Mouse (Mus musculus): ENCODE data around the gene Gpm6a. TPM values are rescaled to one million over a fixed set of nuclear protein-coding genes. Genes with fewer than 3 reads are reported as not detected.

Gpm6a gene
- polyA plus RNA-seq, 1 experiment from 2014 or later: 207 TPM

DNA sequence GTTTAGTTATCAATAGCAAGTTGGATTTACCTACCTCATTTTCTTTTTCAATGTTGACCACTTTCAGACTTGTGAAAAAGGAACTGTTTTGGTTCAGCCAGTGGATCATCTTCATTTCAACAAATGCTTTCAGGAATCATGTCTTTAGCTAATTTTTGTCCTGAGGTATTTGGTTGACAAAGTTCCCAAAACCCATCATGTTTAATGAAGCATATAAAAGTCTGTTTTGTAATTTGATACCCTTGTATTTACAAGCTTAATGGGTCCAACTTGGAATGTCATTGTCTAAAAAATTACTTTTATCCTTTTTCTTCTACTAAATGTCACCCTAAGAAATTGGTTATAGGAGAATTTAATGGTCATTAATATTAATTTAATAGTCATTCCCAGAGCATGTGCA, 6.9 kb downstream of the Gpm6a start:
- no peak overlapping the region for H3K4me2 ChIP-seq
- no peak overlapping the region for H3K4me3 ChIP-seq (replicated peaks)
- no peak for ATAC-seq (ENCODE audit: low FRiP score)
- H3K27me3 ChIP-seq: no peaks in the 10 kb centered on the region
- H3K4me1 ChIP-seq: peaks cover 2% of the 10 kb centered on the region; the same call in 1 of the 2 replicates
- no peaks in the 10 kb centered on the region for H3K9me3 ChIP-seq
- H3K27ac ChIP-seq: no peak overlapping the region
- no peak overlapping the region for H3K9ac ChIP-seq
- H3K36me3 ChIP-seq (replicated peaks): no peaks in the 10 kb centered on the region

GRCm38 (mm10) chr8:54975020-54975419, 20.4 kb downstream of the Gpm6a start:
- peak; percentile 43; the same call in 1 of the 2 replicates for ATAC-seq (ENCODE audit: low FRiP score)
- 0 out of 2 replicates have a peak, but pooled peaks cover 2% of the 10 kb centered on the region for H3K27me3 ChIP-seq
- no peak overlapping the region for H3K4me3 ChIP-seq (replicated peaks)
- H3K9me3 ChIP-seq: no peaks in the 10 kb centered on the region
- 13% methylated on average over 1 of the region's 1 CpGs for WGBS
- peaks cover 4% of the 10 kb centered on the region; the same call in 1 of the 2 replicates for H3K4me1 ChIP-seq
- H3K4me2 ChIP-seq: no peak overlapping the region
- H3K36me3 ChIP-seq (replicated peaks): no peaks in the 10 kb centered on the region
- no peak overlapping the region for H3K27ac ChIP-seq
- H3K9ac ChIP-seq: no peak overlapping the region

- no peaks in the 10 kb centered on the region for H3K36me3 ChIP-seq (replicated peaks)
- ATAC-seq (ENCODE audit: low FRiP score): peak; percentile 91
- WGBS: 5% methylated on average over 2 of the region's 2 CpGs
- no peaks in the 10 kb centered on the region for H3K9me3 ChIP-seq
- no peak overlapping the region for H3K27ac ChIP-seq
- H3K4me1 ChIP-seq: peaks cover 4% of the 10 kb centered on the region; the same call in 1 of the 2 replicates
- H3K4me3 ChIP-seq (replicated peaks): no peak overlapping the region
- 0 out of 2 replicates have a peak, but pooled peaks cover 2% of the 10 kb centered on the region for H3K27me3 ChIP-seq
- H3K4me2 ChIP-seq: no peak overlapping the region
- H3K9ac ChIP-seq: no peak overlapping the region
Observed at GRCm38 (mm10) chr8:54975506-54975905, 20.9 kb downstream of the Gpm6a start.

DNA sequence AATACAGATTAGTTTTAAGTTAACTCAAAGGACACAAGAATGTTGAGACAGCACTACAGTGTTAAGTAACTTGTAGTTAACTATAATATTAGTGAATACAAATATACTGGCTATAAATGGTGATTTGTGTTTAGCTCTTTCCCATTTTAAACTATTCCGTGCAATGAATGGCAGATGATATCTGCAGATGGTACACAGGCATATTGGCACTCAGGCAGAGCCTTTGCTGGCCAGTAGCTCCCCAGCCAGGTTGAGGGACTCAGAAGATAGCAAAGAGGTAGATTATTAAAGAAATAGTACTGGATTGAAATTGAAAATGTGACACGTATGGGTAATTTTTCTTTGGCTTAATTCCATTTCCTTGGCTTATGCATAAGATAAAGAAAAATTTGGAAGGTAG, 21.3 kb downstream of the Gpm6a start:
- no peaks in the 10 kb centered on the region for H3K9me3 ChIP-seq
- no peak overlapping the region for H3K4me3 ChIP-seq (replicated peaks)
- no peak overlapping the region for H3K4me2 ChIP-seq
- peak; percentile 67 for ATAC-seq (ENCODE audit: low FRiP score)
- no peak overlapping the region for H3K9ac ChIP-seq
- 0 out of 2 replicates have a peak, but pooled peaks cover 2% of the 10 kb centered on the region for H3K27me3 ChIP-seq
- H3K27ac ChIP-seq: no peak overlapping the region
- H3K36me3 ChIP-seq (replicated peaks): no peaks in the 10 kb centered on the region
- peaks cover 4% of the 10 kb centered on the region; the same call in 1 of the 2 replicates for H3K4me1 ChIP-seq
- 40% methylated on average over 2 of the region's 2 CpGs for WGBS

- H3K9me3 ChIP-seq: no peaks in the 10 kb centered on the region
- 0 out of 2 replicates have a peak, but pooled peaks cover 2% of the 10 kb centered on the region for H3K27me3 ChIP-seq
- no peak overlapping the region for H3K9ac ChIP-seq
- peaks cover 4% of the 10 kb centered on the region; the same call in 1 of the 2 replicates for H3K4me1 ChIP-seq
- H3K4me3 ChIP-seq (replicated peaks): no peak overlapping the region
- no peaks in the 10 kb centered on the region for H3K36me3 ChIP-seq (replicated peaks)
- no peak for ATAC-seq (ENCODE audit: low FRiP score)
- H3K4me2 ChIP-seq: no peak overlapping the region
- H3K27ac ChIP-seq: no peak overlapping the region
- 4% methylated on average over 1 of the region's 1 CpGs for WGBS
Observed at GRCm38 (mm10) chr8:54976663-54977062, 22.0 kb downstream of the Gpm6a start.

GRCm38 (mm10) chr8:54986791-54987190, 32.1 kb downstream of the Gpm6a start:
- Histone ChIP-seq H3K4me3 (replicated peaks) (no peak overlapping the region), H3K36me3 (replicated peaks) (no peaks in the 10 kb centered on the region), H3K4me2 (no peak overlapping the region), H3K27me3 (0 out of 2 replicates have a peak, but pooled peaks cover 6% of the 10 kb centered on the region), H3K4me1 (peaks cover 12% of the 10 kb centered on the region), H3K9me3 (no peaks in the 10 kb centered on the region), H3K9ac (no peak overlapping the region), H3K27ac (no peak overlapping the region)
- ATAC-seq (ENCODE audit: low FRiP score): no peak
- 61% methylated on average over 2 of the region's 2 CpGs for WGBS

DNA sequence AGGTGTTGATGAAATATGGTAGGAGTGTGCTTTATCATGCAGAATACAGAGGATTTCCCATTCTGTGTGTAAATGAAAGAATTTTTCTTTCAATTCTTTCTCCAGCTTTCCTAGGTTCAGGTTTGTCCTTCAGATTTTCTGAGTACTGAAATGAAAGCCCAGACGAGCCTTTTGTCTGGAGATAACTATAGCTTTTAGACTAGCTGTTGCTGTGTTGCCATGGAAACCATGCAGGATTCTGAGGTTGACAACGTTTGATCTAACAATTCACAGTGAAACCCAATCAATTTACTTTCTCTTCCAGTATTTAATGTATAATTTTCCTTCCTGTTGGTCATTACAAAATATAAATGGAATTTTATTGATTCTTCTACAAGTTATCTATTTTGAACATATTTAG, 34.5 kb downstream of the Gpm6a start:
- Histone ChIP-seq H3K36me3 (replicated peaks) (no peaks in the 10 kb centered on the region), H3K27ac (no peak overlapping the region), H3K9me3 (no peaks in the 10 kb centered on the region), H3K4me2 (no peak overlapping the region), H3K4me1 (peaks cover 12% of the 10 kb centered on the region), H3K9ac (no peak overlapping the region), H3K27me3 (no peaks in the 10 kb centered on the region), H3K4me3 (replicated peaks) (no peak overlapping the region)
- peak; percentile 53; the same call in 1 of the 2 replicates for ATAC-seq (ENCODE audit: low FRiP score)
- WGBS: 3% methylated on average over 2 of the region's 2 CpGs

DNA sequence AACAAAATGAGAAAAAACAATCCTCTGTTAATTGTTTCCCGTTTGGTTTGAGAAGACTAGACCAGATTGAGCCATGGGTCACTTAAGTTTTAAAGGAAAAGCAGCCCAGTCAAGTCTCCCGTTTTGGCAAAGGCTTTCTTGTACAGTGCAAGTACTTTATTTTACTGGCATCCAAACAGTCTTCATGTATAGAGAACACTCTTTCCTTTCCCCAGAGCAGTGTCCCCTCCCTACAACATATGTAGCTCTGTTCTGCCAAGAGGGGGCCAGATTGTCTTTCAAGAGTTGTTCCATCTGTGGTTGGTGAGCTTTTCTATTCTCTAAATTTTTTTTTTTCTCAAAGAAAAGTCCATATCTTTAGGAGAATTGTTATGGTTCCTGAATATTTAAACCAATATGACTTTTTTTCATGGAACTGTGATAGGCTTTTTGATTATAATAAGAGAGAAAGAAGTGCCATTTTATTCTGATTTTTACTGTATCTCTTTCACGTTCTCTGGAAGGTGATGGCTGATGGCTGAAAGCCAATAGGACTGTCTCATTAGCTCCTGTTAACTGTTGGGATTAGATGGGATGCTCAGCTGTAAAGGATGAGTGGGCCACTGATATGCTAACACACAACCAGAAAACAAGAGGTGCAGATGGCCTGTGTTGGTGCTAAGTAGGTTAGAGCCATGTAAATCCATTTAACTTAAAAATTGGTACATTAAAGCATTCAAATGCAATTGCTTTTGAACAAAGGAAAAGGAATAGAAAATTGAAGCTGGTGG, 37.4 kb downstream of the Gpm6a start:
- Histone ChIP-seq H3K36me3 (replicated peaks) (no peaks in the 10 kb centered on the region), H3K9me3 (no peaks in the 10 kb centered on the region), H3K4me3 (replicated peaks) (no peak overlapping the region), H3K27me3 (no peaks in the 10 kb centered on the region), H3K27ac (0 out of 2 replicates have a peak overlapping the region, but pooled peaks have one; percentile 56), H3K4me1 (peaks cover 12% of the 10 kb centered on the region), H3K4me2 (no peak overlapping the region), H3K9ac (no peak overlapping the region)
- 41% methylated on average over 3 of the region's 3 CpGs for WGBS
- peak; percentile 81 for ATAC-seq (ENCODE audit: low FRiP score)

DNA sequence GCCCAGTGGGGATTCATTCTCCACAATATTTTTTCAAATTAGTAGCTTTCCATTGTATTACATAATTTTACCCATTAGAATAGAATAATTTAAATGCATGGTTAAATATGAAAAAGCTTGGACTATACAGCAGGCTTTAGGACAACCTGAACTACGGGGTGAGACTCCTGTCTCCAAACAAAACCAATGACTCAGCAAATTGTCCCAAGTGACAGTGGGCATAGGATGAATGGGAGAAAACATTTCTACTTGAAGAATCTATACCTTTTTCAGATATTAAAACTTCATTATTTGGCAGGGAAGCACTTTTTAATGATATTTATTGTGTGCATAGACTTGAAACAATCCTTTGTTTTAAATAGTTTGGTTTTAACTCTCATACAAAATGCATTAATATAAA, 41.0 kb downstream of the Gpm6a start:
- Histone ChIP-seq H3K27me3 (no peaks in the 10 kb centered on the region), H3K4me2 (no peak overlapping the region), H3K27ac (no peak overlapping the region), H3K4me1 (no peaks in the 10 kb centered on the region), H3K36me3 (replicated peaks) (no peaks in the 10 kb centered on the region), H3K4me3 (replicated peaks) (no peak overlapping the region), H3K9me3 (no peaks in the 10 kb centered on the region), H3K9ac (no peak overlapping the region)
- WGBS: 90% methylated on average over 1 of the region's 1 CpGs
- ATAC-seq (ENCODE audit: low FRiP score): no peak

- Histone ChIP-seq H3K4me3 (replicated peaks) (no peak overlapping the region), H3K9ac (no peak overlapping the region), H3K36me3 (replicated peaks) (no peaks in the 10 kb centered on the region), H3K27ac (no peak overlapping the region), H3K27me3 (no peaks in the 10 kb centered on the region), H3K4me1 (no peaks in the 10 kb centered on the region), H3K9me3 (no peaks in the 10 kb centered on the region), H3K4me2 (no peak overlapping the region)
- 81% methylated on average over 1 of the region's 1 CpGs for WGBS
- no peak for ATAC-seq (ENCODE audit: low FRiP score)
Observed at GRCm38 (mm10) chr8:55002398-55002797, 47.8 kb downstream of the Gpm6a start.

DNA sequence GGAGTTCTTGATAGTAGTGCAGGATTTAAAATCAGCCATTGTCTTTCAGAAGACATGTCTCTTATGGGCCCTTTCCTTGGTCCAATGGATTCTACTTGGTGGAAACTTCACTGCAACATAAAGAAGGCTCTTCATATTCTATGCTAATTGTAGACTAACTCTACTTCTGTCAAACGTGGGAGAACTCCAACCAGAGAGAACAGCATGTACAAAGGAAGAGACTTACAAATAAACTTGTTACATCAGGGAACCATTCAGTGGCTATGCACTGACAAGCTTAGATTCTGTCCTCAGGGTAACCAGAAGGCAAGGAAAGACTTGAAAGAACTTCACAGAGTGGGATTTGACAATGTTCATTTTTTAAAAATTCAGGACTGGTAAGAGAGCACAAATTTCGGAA, 48.3 kb downstream of the Gpm6a start:
- Histone ChIP-seq H3K36me3 (replicated peaks) (no peaks in the 10 kb centered on the region), H3K9ac (no peak overlapping the region), H3K9me3 (no peaks in the 10 kb centered on the region), H3K4me3 (replicated peaks) (no peak overlapping the region), H3K27ac (no peak overlapping the region), H3K27me3 (no peaks in the 10 kb centered on the region), H3K4me2 (no peak overlapping the region), H3K4me1 (no peaks in the 10 kb centered on the region)
- ATAC-seq (ENCODE audit: low FRiP score): no peak
- 59% methylated on average over 2 of the region's 2 CpGs for WGBS

DNA sequence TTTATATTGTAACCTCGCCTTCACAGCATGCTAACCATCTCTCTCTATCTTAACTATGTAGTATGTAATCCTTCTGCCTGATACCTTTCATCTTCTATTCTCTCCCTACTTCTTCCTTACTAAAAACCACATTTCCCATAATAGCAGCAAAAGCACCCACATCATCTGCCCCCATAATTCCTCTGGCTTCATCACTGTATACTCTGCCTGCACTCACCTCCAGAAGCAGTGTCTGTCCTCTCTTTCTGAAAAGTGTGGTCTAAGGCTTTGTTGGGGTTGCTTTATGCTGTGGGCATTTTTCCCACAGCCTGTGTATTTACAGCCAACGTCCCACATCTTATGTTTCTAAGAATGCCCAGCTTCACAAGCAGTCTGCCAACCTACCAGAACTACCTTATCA, 57.6 kb downstream of the Gpm6a start:
- H3K9me3 ChIP-seq: no peaks in the 10 kb centered on the region
- no peaks in the 10 kb centered on the region for H3K36me3 ChIP-seq (replicated peaks)
- H3K27ac ChIP-seq: no peak overlapping the region
- H3K4me2 ChIP-seq: no peak overlapping the region
- no peak for ATAC-seq (ENCODE audit: low FRiP score)
- no peak overlapping the region for H3K4me3 ChIP-seq (replicated peaks)
- H3K27me3 ChIP-seq: no peaks in the 10 kb centered on the region
- H3K9ac ChIP-seq: no peak overlapping the region
- 70% methylated on average over 2 of the region's 2 CpGs for WGBS
- H3K4me1 ChIP-seq: no peaks in the 10 kb centered on the region

- no peak for ATAC-seq (ENCODE audit: low FRiP score)
- H3K4me1 ChIP-seq: no peaks in the 10 kb centered on the region
- WGBS: 69% methylated on average over 1 of the region's 1 CpGs
Observed at GRCm38 (mm10) chr8:55017071-55017470, 62.4 kb downstream of the Gpm6a start.

More at GRCm38 (mm10) chr8:55017071-55017470, 62.4 kb downstream of the Gpm6a start:
- Histone ChIP-seq H3K36me3 (replicated peaks) (no peaks in the 10 kb centered on the region), H3K9ac (no peak overlapping the region), H3K9me3 (no peaks in the 10 kb centered on the region), H3K4me3 (replicated peaks) (no peak overlapping the region), H3K27ac (0 out of 2 replicates have a peak overlapping the region, but pooled peaks have one; percentile 53), H3K4me2 (no peak overlapping the region), H3K27me3 (no peaks in the 10 kb centered on the region)

All from forebrain, embryonic 12.5 days (tissue).